Mouse (Mus musculus) limb, embryonic 14.5 days (tissue): ENCODE results near the gene Adamtsl1. TPM values are rescaled to one million over a fixed set of nuclear protein-coding genes. Genes with fewer than 3 reads are reported as not detected.

Experiments used
- ATAC-seq: fragments of 200-750 bp; cut with Nextera tagmentation; 2 replicates; pipeline ENCODE4 v1.8.0; 2017; ENCODE audit warnings: low read depth, moderate number of reproducible peaks, moderate TSS enrichment; ENCODE audit not compliant: low FRiP score
- DNase-seq: peaks from one replicate; pipeline ENCODE4 v3.0.0-alpha.2; 2015; ENCODE audit warnings: low spot score
- H3K27ac ChIP-seq: fragments of 300-500 bp; sonication (generic); replicated peaks from 2 replicates; pipeline ENCODE4 v1.5.1; 2014; ENCODE audit warnings: low read depth, mild to moderate bottlenecking, low read length, moderate library complexity, mixed read lengths
- H3K27me3 ChIP-seq: fragments of 300-500 bp; sonication (generic); 2 replicates; pipeline ENCODE4 v1.6.1; 2014; ENCODE audit warnings: low read length, mixed read lengths; ENCODE audit not compliant: control insufficient read depth, insufficient read depth
- H3K36me3 ChIP-seq: fragments of 300-500 bp; sonication (generic); 2 replicates; pipeline ENCODE4 v1.6.1; 2014; ENCODE audit warnings: mild to moderate bottlenecking, low read length, moderate library complexity, mixed read lengths; ENCODE audit not compliant: control insufficient read depth, insufficient read depth
- H3K4me1 ChIP-seq: fragments of 300-500 bp; sonication (generic); 2 replicates; pipeline ENCODE4 v1.6.1; 2014; ENCODE audit warnings: antibody characterized with exemption, low read length, mixed read lengths; ENCODE audit not compliant: control insufficient read depth, insufficient read depth
- H3K4me2 ChIP-seq: fragments of 300-500 bp; sonication (generic); replicated peaks from 2 replicates; pipeline ENCODE4 v1.6.1; 2014; ENCODE audit warnings: low read depth, mild to moderate bottlenecking, low read length, moderate library complexity; ENCODE audit not compliant: severe bottlenecking
- H3K4me3 ChIP-seq: fragments of 300-500 bp; sonication (generic); replicated peaks from 2 replicates; pipeline ENCODE4 v1.5.1; 2014; ENCODE audit warnings: low read length
- H3K9ac ChIP-seq: fragments of 300-500 bp; sonication (generic); 2 replicates; pipeline ENCODE4 v1.6.1; 2014; ENCODE audit warnings: mild to moderate bottlenecking, low read depth, low read length, moderate library complexity; ENCODE audit not compliant: severe bottlenecking
- H3K9me3 ChIP-seq: fragments of 300-500 bp; sonication (generic); 2 replicates; pipeline ENCODE4 v1.6.1; 2016; ENCODE audit warnings: low read length; ENCODE audit not compliant: control insufficient read depth
- POLR2A ChIP-seq: fragments of 200-500 bp; IDR thresholded peaks from 2 replicates; pipeline ENCODE4 v1.8.0; 2012; ENCODE audit warnings: inconsistent platforms, mild to moderate bottlenecking, moderate library complexity, borderline replicate concordance; ENCODE audit not compliant: insufficient read depth, insufficient read length; ENCODE audit errors: extremely low read depth
- WGBS: fragments of 180-500 bp; shearing (Covaris S2); extraction: QIAGEN DNeasy Blood & Tissue Kit; methylation state at CpG from one replicate; pipeline ENCODE4 v1.1.7; 2014; 5-methylcytosine and 5-hydroxymethylcytosine counted together
- polyA plus RNA-seq, 2 experiments: library from polyadenylated mRNA; depleted of rRNA in 1 of 2; stranded (reverse) in 1 of 2; unstranded in 1 of 2; fragments of >200 nt; fragmentation: Nextera tagmentation in 1 of 2; extraction: Ambion mirVana in 1 of 2; gene quantifications; 2 replicates each; pipeline versions ENCODE4 v1.2.1 to v1.2.3; 2012 to 2014

Gene Adamtsl1
- polyA plus RNA-seq, 2 experiments, result 22.9 to 47.5 TPM

- WGBS, result 82% methylated on average over 6 of the region's 6 CpGs
- Histone ChIP-seq H3K9ac (no peak overlapping the region), H3K36me3 (no peaks in the 10 kb centered on the region), H3K4me1 (0 out of 2 replicates have a peak, but pooled peaks cover 3% of the 10 kb centered on the region), H3K27me3 (no peaks in the 10 kb centered on the region), H3K4me2 (no peak overlapping the region), H3K4me3 (no peak overlapping the region), H3K27ac (no peak overlapping the region), H3K9me3 (no peaks in the 10 kb centered on the region)
- ATAC-seq (no peak), DNase-seq (no peak)
- TF ChIP-seq POLR2A, result no peak
Observed at GRCm38 (mm10) chr4:86177471-86177870, 663.5 kb downstream of the Adamtsl1 start.

GRCm38 (mm10) chr4:86178116-86178515 is 664.1 kb downstream of the Adamtsl1 start:
- H3K36me3 ChIP-seq, result no peaks in the 10 kb centered on the region
- H3K9me3 ChIP-seq, result no peaks in the 10 kb centered on the region
- 0 out of 2 replicates have a peak, but pooled peaks cover 3% of the 10 kb centered on the region for H3K4me1 ChIP-seq
- no peaks in the 10 kb centered on the region for H3K27me3 ChIP-seq
- no peak for TF ChIP-seq POLR2A
- WGBS, result 84% methylated on average over 14 of the region's 14 CpGs
- no peak overlapping the region for H3K9ac ChIP-seq
- H3K4me3 ChIP-seq, result no peak overlapping the region
- no peak overlapping the region for H3K27ac ChIP-seq
- ATAC-seq (no peak), DNase-seq (no peak)
- H3K4me2 ChIP-seq, result no peak overlapping the region

GRCm38 (mm10) chr4:86183701-86184173 is 669.8 kb downstream of the Adamtsl1 start:
- no peaks in the 10 kb centered on the region for H3K36me3 ChIP-seq
- no peak overlapping the region for H3K9ac ChIP-seq
- H3K9me3 ChIP-seq, result no peaks in the 10 kb centered on the region
- no peak overlapping the region for H3K27ac ChIP-seq
- 0 out of 2 replicates have a peak, but pooled peaks cover 3% of the 10 kb centered on the region for H3K4me1 ChIP-seq
- no peak for DNase-seq
- H3K27me3 ChIP-seq, result no peaks in the 10 kb centered on the region
- TF ChIP-seq POLR2A, result no peak
- ATAC-seq, result no peak
- H3K4me3 ChIP-seq, result no peak overlapping the region
- no peak overlapping the region for H3K4me2 ChIP-seq
- 32% methylated on average over 1 of the region's 1 CpGs for WGBS

- DNase-seq (no peak), ATAC-seq (no peak)
- Histone ChIP-seq H3K9me3 (no peaks in the 10 kb centered on the region), H3K4me2 (no peak overlapping the region), H3K27me3 (no peaks in the 10 kb centered on the region), H3K9ac (no peak overlapping the region), H3K4me1 (no peaks in the 10 kb centered on the region; the same call in 1 of the 2 replicates), H3K36me3 (no peaks in the 10 kb centered on the region), H3K4me3 (no peak overlapping the region), H3K27ac (no peak overlapping the region)
- 79% methylated on average over 2 of the region's 2 CpGs for WGBS
- no peak for TF ChIP-seq POLR2A
Observed at GRCm38 (mm10) chr4:86189853-86190252, 675.9 kb downstream of the Adamtsl1 start.

- H3K4me3 ChIP-seq, result no peak overlapping the region
- no peaks in the 10 kb centered on the region; the same call in 1 of the 2 replicates for H3K4me1 ChIP-seq
- no peaks in the 10 kb centered on the region for H3K27me3 ChIP-seq
- H3K36me3 ChIP-seq, result no peaks in the 10 kb centered on the region
- no peak for DNase-seq
- no peak overlapping the region for H3K27ac ChIP-seq
- ATAC-seq, result no peak
- H3K9ac ChIP-seq, result no peak overlapping the region
- WGBS, result 92% methylated on average over 5 of the region's 5 CpGs
- H3K4me2 ChIP-seq, result no peak overlapping the region
- TF ChIP-seq POLR2A, result no peak
- no peaks in the 10 kb centered on the region for H3K9me3 ChIP-seq
Observed at GRCm38 (mm10) chr4:86191195-86191594, 677.2 kb downstream of the Adamtsl1 start.
